Mouse (Mus musculus): ENCODE results near the gene Tmem100. TPM values are rescaled to one million over a fixed set of nuclear protein-coding genes. Genes with fewer than 3 reads are reported as not detected.

Tmem100 gene
- polyA plus RNA-seq, 1 experiment from 2014 or later = not detected

DNA sequence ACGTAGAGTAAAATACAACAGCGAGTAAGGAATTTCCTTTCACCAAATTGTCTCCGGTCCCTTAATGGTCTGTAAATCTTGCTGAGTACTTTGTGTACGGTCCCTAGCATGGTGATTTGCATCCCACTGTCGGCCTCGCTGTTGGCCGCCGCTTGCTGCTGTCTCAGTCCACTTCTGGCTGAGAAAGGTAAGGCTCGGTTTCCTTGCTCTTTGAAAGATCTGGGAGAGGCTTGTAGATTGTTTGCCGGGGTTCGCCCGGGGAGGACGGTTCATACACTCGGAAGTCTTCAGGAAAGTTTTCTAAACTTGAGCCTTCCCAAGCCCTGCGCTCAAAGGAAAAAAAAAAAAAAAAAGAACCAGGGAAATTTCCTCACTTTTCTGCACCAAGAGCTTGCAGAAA lies 409 bp downstream of the Tmem100 start:
- no peaks in the 10 kb centered on the region for H3K79me2 ChIP-seq (ENCODE audit: inconsistent target)
- no peaks in the 10 kb centered on the region for H3K36me3 ChIP-seq (ENCODE audit: inconsistent target)
- peak overlapping the region; percentile 36; the same call in 1 of the 2 replicates for H3K4me3 ChIP-seq (ENCODE audit: inconsistent target)
- 8% methylated on average over 14 of the region's 15 CpGs for WGBS (ENCODE audit: missing documents)
- H3K27ac ChIP-seq = no peak overlapping the region

DNA sequence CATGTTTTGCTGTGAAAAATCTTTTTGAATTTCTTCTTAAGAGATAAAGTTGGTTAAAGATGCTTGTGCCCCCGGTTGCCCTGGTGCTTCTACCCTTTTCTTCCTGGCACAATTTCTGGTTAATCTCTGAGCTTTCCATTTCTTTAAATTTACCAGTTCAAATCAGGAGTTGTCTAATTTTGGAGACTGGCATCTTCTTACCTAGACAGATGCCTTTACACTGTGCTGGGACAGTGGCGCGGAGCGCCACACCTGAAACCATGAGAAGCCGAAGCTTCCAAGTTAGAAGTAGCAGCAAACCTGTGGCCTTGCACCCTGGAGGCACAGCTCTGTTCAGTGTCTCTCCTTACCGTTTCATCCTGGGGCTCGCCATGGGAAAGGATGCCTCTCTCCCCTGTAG lies 928 bp downstream of the Tmem100 start:
- 60% methylated on average over 7 of the region's 7 CpGs for WGBS (ENCODE audit: missing documents)
- H3K4me3 ChIP-seq (ENCODE audit: inconsistent target) = no peak overlapping the region
- H3K27ac ChIP-seq = no peak overlapping the region
- no peaks in the 10 kb centered on the region for H3K36me3 ChIP-seq (ENCODE audit: inconsistent target)
- H3K79me2 ChIP-seq (ENCODE audit: inconsistent target) = no peaks in the 10 kb centered on the region

DNA sequence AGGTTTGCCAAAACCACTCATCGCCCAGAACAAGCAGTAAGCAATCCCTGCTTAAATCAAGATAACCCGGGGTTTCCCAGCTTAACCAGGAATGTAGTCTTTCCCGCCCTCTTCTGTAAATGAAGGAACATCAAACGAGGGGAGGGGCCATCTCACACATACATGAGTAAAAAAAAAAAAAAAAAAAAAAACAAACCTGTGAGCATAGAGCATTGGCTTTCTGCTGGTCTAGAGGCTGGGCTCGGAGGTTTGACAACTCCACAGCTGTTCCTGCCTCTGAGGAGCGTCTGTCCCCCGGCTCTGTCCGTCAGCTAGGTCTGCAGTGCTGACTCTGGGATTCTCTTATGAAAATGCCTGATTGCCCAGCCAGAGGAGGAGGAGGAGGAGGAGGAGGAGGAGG lies 2.7 kb downstream of the Tmem100 start:
- no peak overlapping the region for H3K4me3 ChIP-seq (ENCODE audit: inconsistent target)
- WGBS (ENCODE audit: missing documents) = 70% methylated on average over 8 of the region's 8 CpGs
- H3K27ac ChIP-seq = no peak overlapping the region
- H3K36me3 ChIP-seq (ENCODE audit: inconsistent target) = no peaks in the 10 kb centered on the region
- H3K79me2 ChIP-seq (ENCODE audit: inconsistent target) = no peaks in the 10 kb centered on the region

DNA sequence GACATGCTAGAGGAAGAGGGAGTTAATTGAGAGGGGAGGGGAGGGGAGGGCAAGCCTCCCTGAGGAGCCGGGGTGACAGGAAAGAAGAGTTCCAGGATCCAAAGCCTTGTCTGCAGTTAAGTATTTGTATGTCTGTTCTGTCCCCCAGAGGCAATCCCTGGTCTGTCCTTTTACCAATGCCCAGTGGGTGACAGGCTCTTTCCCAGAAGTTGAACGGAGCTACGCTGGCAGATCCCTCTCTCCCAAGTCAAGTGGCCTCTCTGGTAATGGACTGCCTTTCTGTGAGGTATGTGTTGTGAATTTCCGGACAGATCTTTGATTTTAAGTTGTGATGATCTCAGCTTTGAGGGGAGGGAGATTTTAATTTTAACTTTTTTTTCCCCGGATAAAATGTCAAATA lies 3.3 kb downstream of the Tmem100 start:
- H3K4me3 ChIP-seq (ENCODE audit: inconsistent target) = no peak overlapping the region
- WGBS (ENCODE audit: missing documents) = 86% methylated on average over 5 of the region's 5 CpGs
- H3K27ac ChIP-seq = no peak overlapping the region
- H3K36me3 ChIP-seq (ENCODE audit: inconsistent target) = no peaks in the 10 kb centered on the region
- H3K79me2 ChIP-seq (ENCODE audit: inconsistent target) = no peaks in the 10 kb centered on the region

DNA sequence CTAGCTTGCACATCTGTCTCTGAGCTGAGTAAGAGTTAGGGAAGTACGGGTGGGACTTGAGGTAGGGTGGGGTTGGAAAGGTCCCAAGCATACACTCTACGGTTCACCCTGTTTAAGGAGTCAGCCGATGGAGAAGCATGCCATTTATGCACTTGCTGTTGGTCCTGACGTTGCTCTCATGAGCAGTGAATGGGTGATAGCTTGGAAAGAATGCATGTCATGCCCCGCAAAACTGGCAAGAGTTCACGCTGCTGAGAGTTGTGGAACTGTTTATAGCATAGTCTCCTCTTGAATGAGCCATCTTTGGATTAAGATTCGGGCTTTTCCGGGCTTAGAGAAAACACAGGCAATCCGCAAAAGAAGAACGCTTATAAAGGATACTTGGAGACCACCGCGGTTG lies 4.5 kb downstream of the Tmem100 start:
- 88% methylated on average over 12 of the region's 12 CpGs for whole genome bisulfite sequencing (ENCODE audit: missing documents)
- H3K27ac ChIP-seq = no peak overlapping the region

DNA sequence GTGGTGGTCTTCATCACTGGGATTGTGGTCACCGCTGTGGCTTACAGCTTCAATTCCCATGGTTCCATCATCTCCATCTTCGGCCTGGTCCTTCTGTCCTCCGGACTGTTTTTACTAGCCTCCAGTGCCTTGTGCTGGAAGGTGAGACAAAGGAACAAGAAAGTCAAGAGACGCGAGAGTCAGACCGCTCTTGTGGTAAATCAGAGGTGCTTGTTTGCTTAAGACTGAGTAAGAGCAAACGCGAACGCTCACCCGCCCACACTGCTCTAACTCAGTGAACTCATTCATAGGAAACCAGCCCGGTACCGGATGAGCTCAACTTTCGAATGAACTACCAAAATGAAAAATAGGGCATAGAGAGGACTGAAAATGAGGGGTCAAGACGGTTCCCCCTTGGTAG lies 5.4 kb downstream of the Tmem100 start:
- Histone ChIP-seq H3K4me3 (ENCODE audit: inconsistent target) (no peak overlapping the region), H3K27ac (no peak overlapping the region), H3K36me3 (ENCODE audit: inconsistent target) (no peaks in the 10 kb centered on the region), H3K79me2 (ENCODE audit: inconsistent target) (no peaks in the 10 kb centered on the region)
- 91% methylated on average over 14 of the region's 14 CpGs for WGBS (ENCODE audit: missing documents)

More for the DNA sequence above, 4.5 kb downstream of the Tmem100 start:
- Histone ChIP-seq H3K4me3 (ENCODE audit: inconsistent target) (no peak overlapping the region), H3K79me2 (ENCODE audit: inconsistent target) (no peaks in the 10 kb centered on the region), H3K36me3 (ENCODE audit: inconsistent target) (no peaks in the 10 kb centered on the region)

DNA sequence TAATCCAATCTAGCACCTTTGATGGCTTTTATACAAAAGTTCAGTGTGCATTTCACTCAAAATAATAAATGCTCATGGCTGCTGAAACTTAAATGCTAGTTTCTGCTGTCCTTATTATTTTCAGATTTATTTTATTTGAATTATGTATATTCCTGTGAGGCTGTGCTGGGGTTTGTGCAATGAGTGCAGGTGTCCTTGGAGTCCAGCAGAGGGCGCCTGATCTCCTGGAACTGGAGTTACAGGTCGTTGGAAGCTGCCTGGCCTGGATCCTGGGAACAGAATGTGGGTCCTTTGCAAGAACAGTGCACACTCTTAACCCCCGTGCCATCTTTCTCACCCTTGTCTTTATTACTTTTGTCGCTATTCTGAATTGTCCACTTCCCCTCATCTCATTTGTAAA lies 6.3 kb downstream of the Tmem100 start:
- 93% methylated on average over 4 of the region's 4 CpGs for WGBS (ENCODE audit: missing documents)
- Histone ChIP-seq H3K36me3 (ENCODE audit: inconsistent target) (no peaks in the 10 kb centered on the region), H3K79me2 (ENCODE audit: inconsistent target) (no peaks in the 10 kb centered on the region), H3K4me3 (ENCODE audit: inconsistent target) (no peak overlapping the region), H3K27ac (no peak overlapping the region)

DNA sequence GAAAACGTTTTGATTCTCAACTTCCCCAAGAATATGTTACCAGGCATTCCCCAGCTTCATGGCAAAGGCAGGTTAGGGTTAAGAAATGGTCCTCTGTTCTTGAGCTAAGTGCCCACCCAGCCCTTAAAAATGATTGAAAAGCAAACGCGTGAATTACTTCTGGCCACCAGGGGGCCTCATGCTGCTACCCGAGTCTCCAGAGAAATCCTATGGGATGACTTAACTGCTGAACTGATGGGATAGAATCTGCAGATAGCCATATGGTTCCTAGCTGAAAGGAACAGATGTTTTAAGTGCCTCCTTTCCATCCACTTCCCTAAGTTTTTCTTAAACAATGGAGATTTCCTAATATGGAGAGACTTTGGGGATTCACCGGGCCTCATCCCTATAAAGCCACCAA lies 7.9 kb downstream of the Tmem100 start:
- Histone ChIP-seq H3K36me3 (ENCODE audit: inconsistent target) (no peaks in the 10 kb centered on the region), H3K27ac (no peak overlapping the region)
- WGBS (ENCODE audit: missing documents) = 29% methylated on average over 5 of the region's 5 CpGs

DNA sequence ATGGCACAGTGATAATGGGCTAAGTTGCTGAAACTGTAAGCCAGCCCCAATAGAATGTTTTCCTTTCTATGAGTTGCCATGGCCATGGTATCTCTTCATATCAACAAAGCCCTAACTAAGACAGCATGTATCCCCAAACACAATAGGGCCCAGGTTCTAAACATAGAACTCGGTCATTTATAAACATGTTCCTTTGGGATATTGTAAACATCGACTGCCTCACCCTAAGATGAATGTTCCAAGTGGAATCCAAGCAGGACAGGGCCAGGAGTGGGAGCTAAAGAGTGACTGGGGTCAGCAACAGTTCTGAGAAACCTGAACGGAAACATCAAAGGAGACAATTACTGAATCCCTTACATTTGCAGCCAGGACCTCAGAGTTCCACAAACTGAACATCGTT lies 14.3 kb downstream of the Tmem100 start:
- H3K4me3 ChIP-seq (ENCODE audit: inconsistent target) = no peak overlapping the region
- H3K36me3 ChIP-seq (ENCODE audit: inconsistent target) = no peaks in the 10 kb centered on the region
- WGBS (ENCODE audit: missing documents) = 98% methylated on average over 4 of the region's 4 CpGs
- no peaks in the 10 kb centered on the region for H3K79me2 ChIP-seq (ENCODE audit: inconsistent target)
- H3K27ac ChIP-seq = no peak overlapping the region

More for the DNA sequence above, 7.9 kb downstream of the Tmem100 start:
- H3K79me2 ChIP-seq (ENCODE audit: inconsistent target) = no peaks in the 10 kb centered on the region
- H3K4me3 ChIP-seq (ENCODE audit: inconsistent target) = no peak overlapping the region

DNA sequence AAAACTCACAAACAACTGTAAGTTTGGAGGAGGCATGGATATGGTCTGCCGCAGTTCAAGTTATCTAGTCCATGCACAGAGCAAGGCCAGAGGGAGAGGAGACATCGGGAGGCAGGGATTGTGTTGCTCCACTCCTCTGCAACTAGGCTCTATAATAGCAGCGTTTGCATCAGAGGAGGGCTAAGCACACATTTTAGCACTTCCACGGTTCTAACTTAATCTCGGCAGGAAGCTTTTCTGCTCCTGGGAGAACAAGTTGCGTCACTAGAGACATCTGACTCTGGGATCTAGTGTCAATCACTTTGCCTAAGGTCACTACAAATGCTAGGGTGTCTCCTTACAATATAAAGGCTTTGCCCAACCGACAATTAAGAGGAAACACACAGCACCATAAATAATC lies 16.1 kb downstream of the Tmem100 start:
- H3K79me2 ChIP-seq (ENCODE audit: inconsistent target) = no peaks in the 10 kb centered on the region
- no peak overlapping the region for H3K27ac ChIP-seq
- no peak overlapping the region for H3K4me3 ChIP-seq (ENCODE audit: inconsistent target)
- no peaks in the 10 kb centered on the region for H3K36me3 ChIP-seq (ENCODE audit: inconsistent target)
- 48% methylated on average over 7 of the region's 7 CpGs for WGBS (ENCODE audit: missing documents)

DNA sequence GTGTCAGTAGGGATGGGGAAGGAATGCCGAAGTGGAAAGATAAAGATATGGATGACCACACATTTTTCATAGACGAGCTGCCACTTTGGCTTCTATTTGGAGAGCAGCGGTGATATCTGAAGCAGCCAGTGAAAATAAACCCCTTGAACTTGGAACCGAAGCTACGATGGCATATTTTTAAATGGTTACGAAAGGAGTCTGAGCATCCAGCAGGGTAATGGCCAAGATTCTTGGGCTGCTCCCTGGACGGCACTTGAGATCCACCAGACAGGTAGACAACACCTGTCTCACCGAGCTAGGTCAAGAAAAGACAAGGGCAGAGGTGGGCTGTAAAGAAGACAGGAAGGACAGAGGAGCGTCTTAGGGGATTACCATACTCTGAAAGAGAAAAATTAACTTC lies 17.1 kb downstream of the Tmem100 start:
- 91% methylated on average over 9 of the region's 9 CpGs for WGBS (ENCODE audit: missing documents)
- no peak overlapping the region for H3K27ac ChIP-seq
- no peak overlapping the region for H3K4me3 ChIP-seq (ENCODE audit: inconsistent target)
- H3K36me3 ChIP-seq (ENCODE audit: inconsistent target) = no peaks in the 10 kb centered on the region
- H3K79me2 ChIP-seq (ENCODE audit: inconsistent target) = no peaks in the 10 kb centered on the region

DNA sequence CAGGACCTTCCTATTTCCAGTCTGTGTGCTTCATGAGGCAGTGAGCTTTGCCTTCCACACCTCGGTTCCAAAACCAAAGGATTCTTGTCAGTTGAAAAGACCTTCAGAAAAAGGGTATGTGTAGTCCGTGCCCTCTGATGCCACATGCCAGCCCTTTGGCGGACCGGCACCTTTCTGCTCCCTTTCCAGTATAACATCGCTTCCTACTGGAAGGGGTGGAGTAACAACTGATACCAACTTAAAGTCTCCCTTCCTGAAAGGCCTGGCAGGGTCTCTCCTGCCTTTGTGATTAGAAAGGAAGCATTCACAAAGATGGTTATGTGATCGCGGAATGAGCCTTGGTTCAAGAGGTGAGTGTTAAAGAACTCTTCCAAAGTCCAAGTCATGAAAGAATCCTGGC lies 19.9 kb downstream of the Tmem100 start:
- no peaks in the 10 kb centered on the region for H3K36me3 ChIP-seq (ENCODE audit: inconsistent target)
- no peaks in the 10 kb centered on the region for H3K79me2 ChIP-seq (ENCODE audit: inconsistent target)
- H3K27ac ChIP-seq = no peak overlapping the region
- WGBS (ENCODE audit: missing documents) = 92% methylated on average over 7 of the region's 7 CpGs
- no peak overlapping the region for H3K4me3 ChIP-seq (ENCODE audit: inconsistent target)

DNA sequence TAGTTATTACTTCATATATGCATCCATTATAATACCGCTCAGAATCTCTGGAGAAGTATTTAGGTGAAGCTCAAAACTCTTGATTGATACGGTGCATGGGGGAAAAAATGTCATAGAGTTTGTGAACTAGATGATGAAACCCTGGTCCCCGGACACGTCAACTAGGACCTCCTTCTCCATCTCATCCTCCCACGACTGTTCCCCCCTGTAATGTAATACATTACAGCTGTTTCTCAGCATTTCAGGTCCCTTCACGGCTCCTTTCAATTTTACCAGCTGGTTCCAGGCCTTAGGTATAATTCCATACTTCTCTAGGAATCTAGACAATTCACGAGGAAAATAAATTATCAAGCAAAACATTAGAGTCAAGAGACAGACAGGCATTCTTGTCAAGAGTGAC lies 22.6 kb downstream of the Tmem100 start:
- Histone ChIP-seq H3K79me2 (ENCODE audit: inconsistent target) (no peaks in the 10 kb centered on the region), H3K27ac (no peak overlapping the region), H3K36me3 (ENCODE audit: inconsistent target) (no peaks in the 10 kb centered on the region), H3K4me3 (ENCODE audit: inconsistent target) (no peak overlapping the region)
- WGBS (ENCODE audit: missing documents) = 90% methylated on average over 7 of the region's 7 CpGs

DNA sequence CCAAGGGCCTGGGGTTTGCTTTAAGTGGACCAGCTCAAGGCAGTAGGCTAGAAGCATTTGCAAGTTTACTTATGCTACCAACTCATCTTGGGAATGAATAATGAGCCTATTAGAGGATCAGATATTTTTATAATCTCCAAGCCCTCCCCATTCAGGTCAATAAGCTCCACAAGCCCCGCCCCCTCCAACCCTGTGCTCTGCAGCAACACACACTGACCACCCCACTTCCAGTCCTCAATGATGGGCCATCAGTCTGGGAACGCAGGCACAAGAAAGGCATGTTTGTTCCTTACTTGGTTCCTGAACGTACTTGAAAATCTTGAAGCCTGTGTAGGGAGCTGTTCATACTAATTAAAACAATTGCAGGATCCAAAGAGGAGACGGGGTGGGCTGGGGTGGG lies 23.7 kb downstream of the Tmem100 start:
- no peaks in the 10 kb centered on the region for H3K79me2 ChIP-seq (ENCODE audit: inconsistent target)
- no peak overlapping the region for H3K27ac ChIP-seq
- no peak overlapping the region for H3K4me3 ChIP-seq (ENCODE audit: inconsistent target)
- WGBS (ENCODE audit: missing documents) = 82% methylated on average over 4 of the region's 4 CpGs
- H3K36me3 ChIP-seq (ENCODE audit: inconsistent target) = no peaks in the 10 kb centered on the region

DNA sequence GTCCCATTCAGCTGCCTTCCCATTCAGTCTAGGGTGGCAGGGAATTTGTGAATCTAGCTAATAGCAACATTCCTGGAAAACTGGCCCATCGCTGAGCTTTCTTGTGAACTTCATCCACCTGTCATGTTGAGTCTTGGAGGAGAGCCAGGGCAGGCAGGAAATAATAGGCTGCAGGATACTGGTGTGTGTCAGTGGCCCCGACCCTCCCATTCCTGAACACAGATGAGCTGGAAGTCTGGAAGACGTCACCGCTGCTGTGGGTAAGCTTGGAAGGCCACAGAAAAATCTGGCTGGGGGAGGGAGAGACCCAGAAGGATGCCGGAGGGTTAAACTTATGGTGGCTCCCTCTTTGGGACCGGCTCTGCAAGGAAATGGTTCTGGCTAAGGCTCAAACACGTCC lies 24.3 kb downstream of the Tmem100 start:
- no peaks in the 10 kb centered on the region for H3K36me3 ChIP-seq (ENCODE audit: inconsistent target)
- H3K79me2 ChIP-seq (ENCODE audit: inconsistent target) = no peaks in the 10 kb centered on the region
- 49% methylated on average over 7 of the region's 7 CpGs for WGBS (ENCODE audit: missing documents)
- no peak overlapping the region for H3K27ac ChIP-seq
- H3K4me3 ChIP-seq (ENCODE audit: inconsistent target) = no peak overlapping the region

DNA sequence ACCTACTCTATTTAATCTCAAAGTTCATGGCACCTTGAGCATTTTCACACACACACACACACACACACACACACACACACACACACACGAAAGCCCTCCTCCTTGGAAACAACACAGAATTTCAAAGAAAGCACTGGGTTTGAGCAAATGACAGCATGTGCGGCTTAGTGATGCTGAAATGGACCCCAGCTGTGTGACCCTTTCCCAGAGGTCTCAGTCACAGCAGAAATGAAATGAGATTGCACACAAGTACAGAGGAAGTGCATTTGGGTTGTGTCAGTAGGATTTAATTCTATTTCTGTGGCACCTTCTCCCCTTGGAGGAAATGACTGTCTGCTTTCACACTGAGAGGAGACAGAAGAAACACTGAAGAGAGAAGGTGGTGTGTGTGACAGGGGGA lies 26.9 kb downstream of the Tmem100 start:
- H3K27ac ChIP-seq = no peak overlapping the region
- WGBS (ENCODE audit: missing documents) = 80% methylated on average over 2 of the region's 2 CpGs

More for the DNA sequence above, 26.9 kb downstream of the Tmem100 start:
- H3K36me3 ChIP-seq (ENCODE audit: inconsistent target) = no peaks in the 10 kb centered on the region
- no peaks in the 10 kb centered on the region for H3K79me2 ChIP-seq (ENCODE audit: inconsistent target)
- H3K4me3 ChIP-seq (ENCODE audit: inconsistent target) = no peak overlapping the region

Measured in macrophage (primary cell).